Mouse (Mus musculus): Measurements from ENCODE around the gene Calcrl. TPM values are rescaled to one million over a fixed set of nuclear protein-coding genes. Genes with fewer than 3 reads are reported as not detected.

Gene Calcrl
- polyA plus RNA-seq, 1 experiment from 2014 or later, result 23.3 TPM

- H3K9me3 ChIP-seq (ENCODE audit: control insufficient read depth, low read length), result no peaks in the 10 kb centered on the region
- no peak overlapping the region for H3K27ac ChIP-seq (replicated peaks; ENCODE audit: low read depth, low read length)
- H3K9ac ChIP-seq (ENCODE audit: low read depth, low read length), result no peak overlapping the region
- DNase-seq (ENCODE audit: low spot score), result peak; percentile 84
- ATAC-seq (ENCODE audit: low read depth), result 0 out of 2 replicates have a peak, but pooled peaks have one; percentile 50
- peak overlapping the region; percentile 25; the same call in 1 of the 2 replicates for H3K4me2 ChIP-seq (ENCODE audit: low read depth, low read length)
- H3K4me1 ChIP-seq (ENCODE audit: control insufficient read depth, insufficient read depth, low read length), result no peaks in the 10 kb centered on the region
- WGBS, result 5% methylated on average over 5 of the region's 5 CpGs
- no peaks in the 10 kb centered on the region for H3K36me3 ChIP-seq (ENCODE audit: control insufficient read depth, insufficient read depth, low read length)
- no peaks in the 10 kb centered on the region for H3K27me3 ChIP-seq (replicated peaks; ENCODE audit: control insufficient read depth, insufficient read depth, low read length)
- H3K4me3 ChIP-seq (ENCODE audit: low read depth, low read length), result no peak overlapping the region
Measured at GRCm38 (mm10) chr2:84455236-84455799, 30.1 kb upstream of the Calcrl start.

GRCm38 (mm10) chr2:84454551-84455235 lies 29.5 kb upstream of the Calcrl start:
- ATAC-seq (ENCODE audit: low read depth) (no peak), DNase-seq (ENCODE audit: low spot score) (no peak)
- H3K27me3 ChIP-seq (replicated peaks; ENCODE audit: control insufficient read depth, insufficient read depth, low read length), result no peaks in the 10 kb centered on the region
- H3K9ac ChIP-seq (ENCODE audit: low read depth, low read length), result no peak overlapping the region
- no peaks in the 10 kb centered on the region for H3K36me3 ChIP-seq (ENCODE audit: control insufficient read depth, insufficient read depth, low read length)
- H3K4me1 ChIP-seq (ENCODE audit: control insufficient read depth, insufficient read depth, low read length), result no peaks in the 10 kb centered on the region
- peak overlapping the region; percentile 25; the same call in 1 of the 2 replicates for H3K4me2 ChIP-seq (ENCODE audit: low read depth, low read length)
- H3K27ac ChIP-seq (replicated peaks; ENCODE audit: low read depth, low read length), result no peak overlapping the region
- no peaks in the 10 kb centered on the region for H3K9me3 ChIP-seq (ENCODE audit: control insufficient read depth, low read length)
- 60% methylated on average over 10 of the region's 10 CpGs for WGBS
- no peak overlapping the region for H3K4me3 ChIP-seq (ENCODE audit: low read depth, low read length)

- no peak overlapping the region for H3K4me2 ChIP-seq (ENCODE audit: low read depth, low read length)
- H3K9ac ChIP-seq (ENCODE audit: low read depth, low read length), result no peak overlapping the region
- ATAC-seq (ENCODE audit: low read depth), result no peak
- H3K36me3 ChIP-seq (ENCODE audit: control insufficient read depth, insufficient read depth, low read length), result no peaks in the 10 kb centered on the region
- H3K4me3 ChIP-seq (ENCODE audit: low read depth, low read length), result no peak overlapping the region
- DNase-seq (ENCODE audit: low spot score), result peak; percentile 78
- H3K27ac ChIP-seq (replicated peaks; ENCODE audit: low read depth, low read length), result no peak overlapping the region
- no peaks in the 10 kb centered on the region for H3K4me1 ChIP-seq (ENCODE audit: control insufficient read depth, insufficient read depth, low read length)
- H3K27me3 ChIP-seq (replicated peaks; ENCODE audit: control insufficient read depth, insufficient read depth, low read length), result no peaks in the 10 kb centered on the region
- no peaks in the 10 kb centered on the region for H3K9me3 ChIP-seq (ENCODE audit: control insufficient read depth, low read length)
- 11% methylated on average over 5 of the region's 5 CpGs for WGBS
Measured at GRCm38 (mm10) chr2:84454051-84454450, 28.8 kb upstream of the Calcrl start.

GRCm38 (mm10) chr2:84445499-84445898 lies 20.3 kb upstream of the Calcrl start:
- ATAC-seq (ENCODE audit: low read depth) (no peak), DNase-seq (ENCODE audit: low spot score) (no peak)
- H3K9me3 ChIP-seq (ENCODE audit: control insufficient read depth, low read length), result no peaks in the 10 kb centered on the region
- no peak overlapping the region for H3K4me3 ChIP-seq (ENCODE audit: low read depth, low read length)
- H3K27ac ChIP-seq (replicated peaks; ENCODE audit: low read depth, low read length), result no peak overlapping the region
- H3K4me1 ChIP-seq (ENCODE audit: control insufficient read depth, insufficient read depth, low read length), result no peaks in the 10 kb centered on the region
- no peaks in the 10 kb centered on the region for H3K27me3 ChIP-seq (replicated peaks; ENCODE audit: control insufficient read depth, insufficient read depth, low read length)
- 81% methylated on average over 1 of the region's 1 CpGs for WGBS
- no peak overlapping the region for H3K9ac ChIP-seq (ENCODE audit: low read depth, low read length)
- no peak overlapping the region for H3K4me2 ChIP-seq (ENCODE audit: low read depth, low read length)
- H3K36me3 ChIP-seq (ENCODE audit: control insufficient read depth, insufficient read depth, low read length), result no peaks in the 10 kb centered on the region

GRCm38 (mm10) chr2:84441940-84442339 lies 16.7 kb upstream of the Calcrl start:
- Histone ChIP-seq H3K27me3 (replicated peaks; ENCODE audit: control insufficient read depth, insufficient read depth, low read length) (no peaks in the 10 kb centered on the region), H3K27ac (replicated peaks; ENCODE audit: low read depth, low read length) (no peak overlapping the region), H3K4me3 (ENCODE audit: low read depth, low read length) (no peak overlapping the region), H3K9ac (ENCODE audit: low read depth, low read length) (no peak overlapping the region), H3K4me2 (ENCODE audit: low read depth, low read length) (no peak overlapping the region), H3K4me1 (ENCODE audit: control insufficient read depth, insufficient read depth, low read length) (no peaks in the 10 kb centered on the region), H3K9me3 (ENCODE audit: control insufficient read depth, low read length) (no peaks in the 10 kb centered on the region), H3K36me3 (ENCODE audit: control insufficient read depth, insufficient read depth, low read length) (no peaks in the 10 kb centered on the region)
- 78% methylated on average over 5 of the region's 5 CpGs for WGBS
- no peak for DNase-seq (ENCODE audit: low spot score)
- no peak for ATAC-seq (ENCODE audit: low read depth)

- Histone ChIP-seq H3K9me3 (ENCODE audit: control insufficient read depth, low read length) (no peaks in the 10 kb centered on the region), H3K36me3 (ENCODE audit: control insufficient read depth, insufficient read depth, low read length) (no peaks in the 10 kb centered on the region), H3K27me3 (replicated peaks; ENCODE audit: control insufficient read depth, insufficient read depth, low read length) (no peaks in the 10 kb centered on the region), H3K9ac (ENCODE audit: low read depth, low read length) (no peak overlapping the region), H3K27ac (replicated peaks; ENCODE audit: low read depth, low read length) (no peak overlapping the region), H3K4me1 (ENCODE audit: control insufficient read depth, insufficient read depth, low read length) (peaks cover 3% of the 10 kb centered on the region; the same call in 1 of the 2 replicates), H3K4me3 (ENCODE audit: low read depth, low read length) (no peak overlapping the region), H3K4me2 (ENCODE audit: low read depth, low read length) (no peak overlapping the region)
- DNase-seq (ENCODE audit: low spot score) (peak; percentile 86), ATAC-seq (ENCODE audit: low read depth) (no peak; the same call in 1 of the 2 replicates)
- WGBS, result 46% methylated on average over 11 of the region's 11 CpGs
Measured at GRCm38 (mm10) chr2:84429724-84430123, 4.5 kb upstream of the Calcrl start.

GRCm38 (mm10) chr2:84428836-84429235 lies 3.6 kb upstream of the Calcrl start:
- no peaks in the 10 kb centered on the region for H3K36me3 ChIP-seq (ENCODE audit: control insufficient read depth, insufficient read depth, low read length)
- H3K4me2 ChIP-seq (ENCODE audit: low read depth, low read length), result no peak overlapping the region
- H3K9ac ChIP-seq (ENCODE audit: low read depth, low read length), result no peak overlapping the region
- 30% methylated on average over 3 of the region's 3 CpGs for WGBS
- H3K27ac ChIP-seq (replicated peaks; ENCODE audit: low read depth, low read length), result no peak overlapping the region
- ATAC-seq (ENCODE audit: low read depth), result no peak
- no peaks in the 10 kb centered on the region for H3K27me3 ChIP-seq (replicated peaks; ENCODE audit: control insufficient read depth, insufficient read depth, low read length)
- DNase-seq (ENCODE audit: low spot score), result peak; percentile 48
- H3K9me3 ChIP-seq (ENCODE audit: control insufficient read depth, low read length), result no peaks in the 10 kb centered on the region
- no peak overlapping the region for H3K4me3 ChIP-seq (ENCODE audit: low read depth, low read length)
- H3K4me1 ChIP-seq (ENCODE audit: control insufficient read depth, insufficient read depth, low read length), result peaks cover 8% of the 10 kb centered on the region; the same call in 1 of the 2 replicates

- no peak overlapping the region for H3K4me3 ChIP-seq (ENCODE audit: low read depth, low read length)
- H3K36me3 ChIP-seq (ENCODE audit: control insufficient read depth, insufficient read depth, low read length), result no peaks in the 10 kb centered on the region
- WGBS, result 82% methylated on average over 4 of the region's 4 CpGs
- peaks cover 8% of the 10 kb centered on the region; the same call in 1 of the 2 replicates for H3K4me1 ChIP-seq (ENCODE audit: control insufficient read depth, insufficient read depth, low read length)
- H3K27ac ChIP-seq (replicated peaks; ENCODE audit: low read depth, low read length), result no peak overlapping the region
- H3K9ac ChIP-seq (ENCODE audit: low read depth, low read length), result no peak overlapping the region
- no peaks in the 10 kb centered on the region for H3K27me3 ChIP-seq (replicated peaks; ENCODE audit: control insufficient read depth, insufficient read depth, low read length)
- H3K9me3 ChIP-seq (ENCODE audit: control insufficient read depth, low read length), result no peaks in the 10 kb centered on the region
- DNase-seq (ENCODE audit: low spot score) (no peak), ATAC-seq (ENCODE audit: low read depth) (no peak)
- no peak overlapping the region for H3K4me2 ChIP-seq (ENCODE audit: low read depth, low read length)
Measured at GRCm38 (mm10) chr2:84426531-84426930, 1.3 kb upstream of the Calcrl start.

GRCm38 (mm10) chr2:84416501-84416900 lies 8.7 kb downstream of the Calcrl start:
- Histone ChIP-seq H3K4me1 (ENCODE audit: control insufficient read depth, insufficient read depth, low read length) (no peaks in the 10 kb centered on the region), H3K4me2 (ENCODE audit: low read depth, low read length) (no peak overlapping the region), H3K9me3 (ENCODE audit: control insufficient read depth, low read length) (no peaks in the 10 kb centered on the region), H3K9ac (ENCODE audit: low read depth, low read length) (no peak overlapping the region), H3K27ac (replicated peaks; ENCODE audit: low read depth, low read length) (no peak overlapping the region), H3K27me3 (replicated peaks; ENCODE audit: control insufficient read depth, insufficient read depth, low read length) (no peaks in the 10 kb centered on the region), H3K4me3 (ENCODE audit: low read depth, low read length) (no peak overlapping the region), H3K36me3 (ENCODE audit: control insufficient read depth, insufficient read depth, low read length) (no peaks in the 10 kb centered on the region)
- WGBS, result 81% methylated on average over 4 of the region's 4 CpGs
- DNase-seq (ENCODE audit: low spot score) (no peak), ATAC-seq (ENCODE audit: low read depth) (no peak)
